Mouse (Mus musculus): ENCODE data around the gene Dpp6.

Gene Dpp6

DNA sequence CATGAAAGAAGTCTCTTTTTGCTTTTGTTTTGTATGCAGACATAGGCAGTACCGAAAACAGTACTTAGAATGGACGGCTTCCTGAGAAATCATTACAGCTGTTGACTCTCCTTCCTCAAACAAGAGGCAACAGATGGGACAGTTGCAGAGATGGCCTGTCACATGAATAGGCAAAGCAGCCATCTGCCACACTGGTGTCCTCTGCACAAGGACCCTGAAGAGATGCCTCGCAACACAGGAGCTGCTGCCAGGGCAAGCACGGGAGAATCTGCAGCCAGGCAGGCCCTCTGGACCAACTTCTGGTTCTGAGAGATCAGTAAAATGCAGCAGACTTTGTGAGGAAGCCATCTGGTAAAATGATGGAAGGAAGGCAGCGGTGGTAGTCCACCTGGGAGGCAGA is 950.9 kb downstream of the Dpp6 start:
- CTCF ChIA-PET = no interaction called here
